Mouse (Mus musculus) cortical plate, adult 2 months (tissue): ENCODE data around the gene Dnase1l3.

ENCODE experiments used
- CTCF ChIP-seq: fragments of 200-500 bp; IDR thresholded peaks from 2 replicates; pipeline ENCODE4 v1.5.1; 2011; ENCODE audit warnings: mild to moderate bottlenecking, control low read depth, low read length; ENCODE audit not compliant: insufficient read depth; ENCODE audit errors: extremely low read depth
- POLR2A ChIP-seq: fragments of 200-500 bp; IDR thresholded peaks from 2 replicates; pipeline ENCODE4 v1.6.1; 2011; ENCODE audit warnings: mild to moderate bottlenecking, low read length, control low read depth; ENCODE audit not compliant: insufficient read depth; ENCODE audit errors: extremely low read depth

GRCm38 (mm10) chr14:7952610-7953254, 41.6 kb downstream of the Dnase1l3 start:
- TF ChIP-seq CTCF (no peak), POLR2A (no peak)
